Mouse (Mus musculus) frontal cortex, postnatal 36 days (tissue): ENCODE data around the gene Lingo1.

Experiments
- DNase-seq, 2 experiments: peaks; one replicate each; pipeline ENCODE4 v3.0.0; 2022; ENCODE audit warnings: low spot score in 2 of 2

Gene Lingo1

GRCm38 (mm10) chr9:56635498-56636121 lies 160.7 kb downstream of the Lingo1 start:
- DNase-seq, result peak; percentile 71 to 73

GRCm38 (mm10) chr9:56635121-56635497 lies 161.2 kb downstream of the Lingo1 start:
- DNase-seq, result no peak

GRCm38 (mm10) chr9:56634406-56635120 lies 161.7 kb downstream of the Lingo1 start:
- no peak for DNase-seq

GRCm38 (mm10) chr9:56633449-56634225 lies 162.6 kb downstream of the Lingo1 start:
- DNase-seq, result no peak

- DNase-seq, result no peak
Measured at GRCm38 (mm10) chr9:56630945-56631344, 165.3 kb downstream of the Lingo1 start.

GRCm38 (mm10) chr9:56629674-56630397 lies 166.4 kb downstream of the Lingo1 start:
- DNase-seq, result no peak

- DNase-seq, result no peak
Measured at GRCm38 (mm10) chr9:56627295-56627694, 169.0 kb downstream of the Lingo1 start.

GRCm38 (mm10) chr9:56624923-56625322 lies 171.3 kb downstream of the Lingo1 start:
- DNase-seq, result no peak

GRCm38 (mm10) chr9:56623361-56623760 lies 172.9 kb downstream of the Lingo1 start:
- no peak for DNase-seq

GRCm38 (mm10) chr9:56622761-56623160 lies 173.5 kb downstream of the Lingo1 start:
- DNase-seq, result no peak

- no peak for DNase-seq
Measured at GRCm38 (mm10) chr9:56620512-56621371, 175.5 kb downstream of the Lingo1 start.

GRCm38 (mm10) chr9:56619715-56620114 lies 176.6 kb downstream of the Lingo1 start:
- DNase-seq, result no peak

- DNase-seq, result no peak
Measured at GRCm38 (mm10) chr9:56618660-56619059, 177.6 kb downstream of the Lingo1 start.

- DNase-seq, result no peak
Measured at GRCm38 (mm10) chr9:56616061-56616460, 180.2 kb downstream of the Lingo1 start.

GRCm38 (mm10) chr9:56612798-56613183 lies 183.5 kb downstream of the Lingo1 start:
- DNase-seq, result no peak

- no peak for DNase-seq
Measured at GRCm38 (mm10) chr9:56611912-56612797, 184.1 kb downstream of the Lingo1 start.

- no peak for DNase-seq
Measured at GRCm38 (mm10) chr9:56610955-56611354, 185.3 kb downstream of the Lingo1 start.

- no peak for DNase-seq
Measured at GRCm38 (mm10) chr9:56610466-56610865, 185.8 kb downstream of the Lingo1 start.

GRCm38 (mm10) chr9:56609486-56609885 lies 186.8 kb downstream of the Lingo1 start:
- DNase-seq, result no peak
